Mouse (Mus musculus): ENCODE data around the gene Grk2. TPM values are rescaled to one million over a fixed set of nuclear protein-coding genes. Genes with fewer than 3 reads are reported as not detected.

Gene Grk2
- total and polyA plus RNA-seq, 3 experiments = 118 to 203 (median 193) TPM

- no peak for DNase-seq (ENCODE audit: extremely low read depth)
- dilution Hi-C loops (cut with MboI; ENCODE audit: extremely low pct_ligation_motif_present, extremely low pct_unique_long_range_greater_than_20kb, low sequenced_read_pairs) = no loop called here
- Histone ChIP-seq H3K79me2 (replicated peaks; ENCODE audit: control insufficient read depth, extremely low read depth, insufficient read depth, poor library complexity, severe bottlenecking) (peaks cover 14% of the 10 kb centered on the region; the same call in 1 of the 2 replicates), H3K27ac (ENCODE audit: insufficient read depth, low read depth) (peak overlapping the region; percentile 41), H3K4me1 (ENCODE audit: control insufficient read depth in 1 of 2, insufficient read depth in 2 of 2) (peaks cover 20 to 67% of the 10 kb centered on the region in 2 experiments), H3K36me3 (replicated peaks in 1 of 2; ENCODE audit: control insufficient read depth in 1 of 2, insufficient read depth in 1 of 2, low read length in 1 of 2) (peaks cover 47 to 76% of the 10 kb centered on the region in 2 experiments), H3K4me2 (ENCODE audit: insufficient read depth, low read depth, poor library complexity, severe bottlenecking) (peak overlapping the region; percentile 18), H3K4me3 (replicated peaks in 1 of 3; ENCODE audit: low read depth in 2 of 3, low read length in 2 of 3, poor library complexity in 1 of 3) (peak overlapping the region in 1 of 3 experiments; percentile 32), H3K27me3 (replicated peaks) (no peaks in the 10 kb centered on the region), H3K9me3 (replicated peaks; ENCODE audit: low read length) (peaks cover 13% of the 10 kb centered on the region), H3K9ac (ENCODE audit: insufficient read depth, low read depth) (peak overlapping the region; percentile 37)
- in situ Hi-C loops (cut with MboI; ENCODE audit: low pct_ligation_motif_present, low pct_unique_long_range_greater_than_20kb, low sequenced_read_pairs) = no loop called here
- no peak for TF ChIP-seq TCF12 (IDR thresholded peaks at IDR 0.05; ENCODE audit: low read depth, low read length)
- no peak for TF ChIP-seq ETS1 (conservative IDR thresholded peaks at IDR 0.05; ENCODE audit: low read depth, low read length)
These were observed 22.4 kb downstream of the Grk2 start for GRCm38 (mm10) chr19:4283653-4284052.

GRCm38 (mm10) chr19:4282898-4283553, 23.0 kb downstream of the Grk2 start, which contains the start of gene Ankrd13d:
Gene Ankrd13d, minus strand, starts transcription at chr19:4283137.
- in situ Hi-C loops (cut with MboI; ENCODE audit: low pct_ligation_motif_present, low pct_unique_long_range_greater_than_20kb, low sequenced_read_pairs) (no loop called here), dilution Hi-C loops (cut with MboI; ENCODE audit: extremely low pct_ligation_motif_present, extremely low pct_unique_long_range_greater_than_20kb, low sequenced_read_pairs) (no loop called here)
- peak; percentile 89 for DNase-seq (ENCODE audit: extremely low read depth)
- Histone ChIP-seq H3K4me1 (ENCODE audit: control insufficient read depth in 1 of 2, insufficient read depth in 2 of 2) (peaks cover 20 to 62% of the 10 kb centered on the region in 2 experiments), H3K27me3 (replicated peaks) (no peaks in the 10 kb centered on the region), H3K9me3 (replicated peaks; ENCODE audit: low read length) (peaks cover 13% of the 10 kb centered on the region), H3K4me3 (replicated peaks in 1 of 3; ENCODE audit: low read depth in 2 of 3, low read length in 2 of 3, poor library complexity in 1 of 3) (peak within 1 kb of the TSS; percentile 73 to 82 (median 81)), H3K79me2 (replicated peaks; ENCODE audit: control insufficient read depth, extremely low read depth, insufficient read depth, poor library complexity, severe bottlenecking) (peaks cover 14% of the 10 kb centered on the region; the same call in 1 of the 2 replicates), H3K27ac (ENCODE audit: insufficient read depth, low read depth) (peak within 1 kb of the TSS; percentile 77), H3K36me3 (replicated peaks in 1 of 2; ENCODE audit: control insufficient read depth in 1 of 2, insufficient read depth in 1 of 2, low read length in 1 of 2) (peaks cover 41 to 73% of the 10 kb centered on the region in 2 experiments), H3K9ac (ENCODE audit: insufficient read depth, low read depth) (peak within 1 kb of the TSS; percentile 41), H3K4me2 (ENCODE audit: insufficient read depth, low read depth, poor library complexity, severe bottlenecking) (peak within 1 kb of the TSS; percentile 67)
- no peak for TF ChIP-seq EP300 (IDR thresholded peaks at IDR 0.05; ENCODE audit: low read length)
- peak; percentile 66 for TF ChIP-seq RAD21 (IDR thresholded peaks at IDR 0.05; ENCODE audit: low read depth, low read length)
- peak; percentile 36; the same call in 1 of the 2 replicates for TF ChIP-seq NELFE (IDR thresholded peaks at IDR 0.05; ENCODE audit: low read depth, low read length)
- TF ChIP-seq USF1 (IDR thresholded peaks at IDR 0.05; ENCODE audit: low read depth, low read length) = no peak
- peak; percentile 59 for TF ChIP-seq POLR2A (IDR thresholded peaks at IDR 0.05; ENCODE audit: low read depth, low read length)
- TF ChIP-seq JUN (IDR thresholded peaks at IDR 0.05; ENCODE audit: insufficient read depth, low read depth, low read length) = no peak
- TF ChIP-seq ZNF384 (IDR thresholded peaks at IDR 0.05; ENCODE audit: low read depth, low read length) = no peak
- no peak for TF ChIP-seq ZMIZ1 (IDR thresholded peaks at IDR 0.05; ENCODE audit: low read depth, low read length)
- peak; percentile 53; the same call in 1 of the 2 replicates for TF ChIP-seq IRF4 (IDR thresholded peaks at IDR 0.05; ENCODE audit: low read depth, low read length)
- TF ChIP-seq UBTF (IDR thresholded peaks at IDR 0.05; ENCODE audit: low read depth, low read length) = no peak
- TF ChIP-seq MAFK (IDR thresholded peaks at IDR 0.05; ENCODE audit: insufficient replicate concordance, low read length) = no peak
- no peak for TF ChIP-seq ZC3H11A (IDR thresholded peaks at IDR 0.05; ENCODE audit: low read depth, low read length)
- TF ChIP-seq ELF1 (IDR thresholded peaks at IDR 0.05; ENCODE audit: low read depth, low read length) = peak; percentile 83
- TF ChIP-seq E2F4 (IDR thresholded peaks at IDR 0.05; ENCODE audit: insufficient replicate concordance, low read depth, low read length) = no peak
- TF ChIP-seq BHLHE40 (IDR thresholded peaks at IDR 0.05; ENCODE audit: low read depth, low read length) = peak; percentile 36; the same call in 1 of the 2 replicates
- no peak for TF ChIP-seq TBP (conservative IDR thresholded peaks at IDR 0.05; ENCODE audit: low read depth, low read length)
- TF ChIP-seq ETS1 (conservative IDR thresholded peaks at IDR 0.05; ENCODE audit: low read depth, low read length) = no peak
- TF ChIP-seq SIN3A (IDR thresholded peaks at IDR 0.05; ENCODE audit: low read length) = peak; percentile 55; the same call in 1 of the 2 replicates
- TF ChIP-seq NRF1 (IDR thresholded peaks at IDR 0.05; ENCODE audit: low read depth, low read length) = peak; percentile 72
- no peak for TF ChIP-seq PAX5 (IDR thresholded peaks at IDR 0.05; ENCODE audit: low read length)
- no peak for TF ChIP-seq GABPA (IDR thresholded peaks at IDR 0.05; ENCODE audit: insufficient replicate concordance, low read depth, low read length)
- no peak for TF ChIP-seq CHD2 (IDR thresholded peaks at IDR 0.05; ENCODE audit: low read length)
- no peak for TF ChIP-seq MYC (IDR thresholded peaks at IDR 0.05; ENCODE audit: low read depth, low read length)
- no peak for TF ChIP-seq KAT2A (IDR thresholded peaks at IDR 0.05; ENCODE audit: insufficient replicate concordance, low read length)
- no peak for TF ChIP-seq RCOR1 (conservative IDR thresholded peaks at IDR 0.05; ENCODE audit: low read depth, low read length)
- peak; percentile 20 to 85; a peak in 2 of 4 replicates for TF ChIP-seq CTCF (conservative IDR thresholded peaks at IDR 0.05 in 1 of 2, IDR thresholded peaks at IDR 0.05 in 1 of 2; ENCODE audit: low read depth in 2 of 2, low read length in 2 of 2)
- peak; percentile 98 for TF ChIP-seq MAZ (IDR thresholded peaks at IDR 0.05; ENCODE audit: low read depth, low read length)
- TF ChIP-seq MXI1 (IDR thresholded peaks at IDR 0.05; ENCODE audit: low read depth, low read length) = peak; percentile 98
- TF ChIP-seq TCF12 (IDR thresholded peaks at IDR 0.05; ENCODE audit: low read depth, low read length) = peak; percentile 56
- TF ChIP-seq MAX (IDR thresholded peaks at IDR 0.05; ENCODE audit: low read length) = no peak; the same call in 1 of the 2 replicates
- peak; percentile 74 for TF ChIP-seq SMC3 (IDR thresholded peaks at IDR 0.05; ENCODE audit: low read depth, low read length)
- TF ChIP-seq POLR2AphosphoS2 (IDR thresholded peaks at IDR 0.05; ENCODE audit: low read depth, low read length) = peak; percentile 24; the same call in 1 of the 2 replicates

All from CH12.LX (cell line).